Mouse (Mus musculus) hindbrain, embryonic 16.5 days (tissue): Measurements from ENCODE around the gene St5. TPM values are rescaled to one million over a fixed set of nuclear protein-coding genes. Genes with fewer than 3 reads are reported as not detected.

Experiments used
- ATAC-seq: fragments of 200-750 bp; cut with Nextera tagmentation; 2 replicates; pipeline ENCODE4 v1.8.0; 2017; ENCODE audit warnings: moderate TSS enrichment, moderate library complexity
- H3K27ac ChIP-seq: fragments of 300-500 bp; sonication (generic); 2 replicates; pipeline ENCODE4 v1.5.1; 2014; ENCODE audit warnings: low read depth, mild to moderate bottlenecking, control low read depth, low read length, moderate library complexity
- H3K27me3 ChIP-seq: fragments of 300-500 bp; sonication (generic); replicated peaks from 2 replicates; pipeline ENCODE4 v1.6.1; 2014; ENCODE audit warnings: low read length; ENCODE audit not compliant: control insufficient read depth, insufficient read depth
- H3K36me3 ChIP-seq: fragments of 300-500 bp; sonication (generic); 2 replicates; pipeline ENCODE4 v1.6.1; 2014; ENCODE audit warnings: mild to moderate bottlenecking, low read length, moderate library complexity, mixed read lengths; ENCODE audit not compliant: control insufficient read depth, insufficient read depth
- H3K4me1 ChIP-seq: fragments of 300-500 bp; sonication (generic); 2 replicates; pipeline ENCODE4 v1.6.1; 2014; ENCODE audit warnings: low read depth, low read length; ENCODE audit not compliant: control insufficient read depth, insufficient read depth
- H3K4me2 ChIP-seq: fragments of 300-500 bp; sonication (generic); 2 replicates; pipeline ENCODE4 v1.6.1; 2014; ENCODE audit warnings: mild to moderate bottlenecking, low read length, control low read depth, moderate library complexity
- H3K4me3 ChIP-seq: fragments of 300-500 bp; sonication (generic); 2 replicates; pipeline ENCODE4 v1.5.1; 2014; ENCODE audit warnings: mild to moderate bottlenecking, low read length, control low read depth, moderate library complexity
- H3K9ac ChIP-seq: fragments of 300-500 bp; sonication (generic); 2 replicates; pipeline ENCODE4 v1.6.1; 2014; ENCODE audit warnings: low read depth, mild to moderate bottlenecking, control low read depth, low read length, moderate library complexity
- H3K9me3 ChIP-seq: fragments of 300-500 bp; sonication (generic); 2 replicates; pipeline ENCODE4 v1.6.1; 2014; ENCODE audit warnings: mild to moderate bottlenecking, low read length, moderate library complexity; ENCODE audit not compliant: control insufficient read depth
- WGBS: fragments of 180-500 bp; shearing (Covaris S2); extraction: QIAGEN DNeasy Blood & Tissue Kit; methylation state at CpG from one replicate; pipeline ENCODE4 v1.1.7; 2014; 5-methylcytosine and 5-hydroxymethylcytosine counted together
- polyA plus RNA-seq: library from polyadenylated mRNA; unstranded; fragments of >200 nt; fragmentation: Nextera tagmentation; extraction: Ambion mirVana; gene quantifications from 2 replicates; pipeline ENCODE4 v1.2.1, GENCODE M21; 2015

St5 gene
- polyA plus RNA-seq, 1 experiment from 2014 or later = 21.3 TPM

- H3K27ac ChIP-seq = no peak overlapping the region
- no peak overlapping the region for H3K4me3 ChIP-seq
- no peak overlapping the region for H3K9ac ChIP-seq
- no peaks in the 10 kb centered on the region for H3K36me3 ChIP-seq
- H3K4me1 ChIP-seq = no peaks in the 10 kb centered on the region; the same call in 1 of the 2 replicates
- H3K4me2 ChIP-seq = no peak overlapping the region
- H3K27me3 ChIP-seq = no peaks in the 10 kb centered on the region
- 92% methylated on average over 8 of the region's 8 CpGs for WGBS
- no peak for ATAC-seq
- H3K9me3 ChIP-seq = no peaks in the 10 kb centered on the region
Observed at GRCm38 (mm10) chr7:109636086-109636792, 67.2 kb downstream of the St5 start.

GRCm38 (mm10) chr7:109633404-109634085 is 69.9 kb downstream of the St5 start:
- H3K27ac ChIP-seq = no peak overlapping the region
- no peaks in the 10 kb centered on the region for H3K4me1 ChIP-seq
- no peak overlapping the region for H3K4me2 ChIP-seq
- no peak for ATAC-seq
- H3K4me3 ChIP-seq = no peak overlapping the region
- WGBS = 90% methylated on average over 15 of the region's 15 CpGs
- H3K27me3 ChIP-seq = no peaks in the 10 kb centered on the region
- H3K36me3 ChIP-seq = no peaks in the 10 kb centered on the region
- no peaks in the 10 kb centered on the region for H3K9me3 ChIP-seq
- no peak overlapping the region for H3K9ac ChIP-seq

GRCm38 (mm10) chr7:109631330-109631729 is 72.1 kb downstream of the St5 start:
- no peak overlapping the region for H3K4me3 ChIP-seq
- no peak overlapping the region for H3K9ac ChIP-seq
- H3K4me1 ChIP-seq = no peaks in the 10 kb centered on the region
- H3K27ac ChIP-seq = no peak overlapping the region
- no peaks in the 10 kb centered on the region for H3K27me3 ChIP-seq
- H3K36me3 ChIP-seq = no peaks in the 10 kb centered on the region
- WGBS = 60% methylated on average over 6 of the region's 6 CpGs
- H3K4me2 ChIP-seq = no peak overlapping the region
- H3K9me3 ChIP-seq = no peaks in the 10 kb centered on the region
- no peak for ATAC-seq

- no peak for ATAC-seq
- H3K9ac ChIP-seq = no peak overlapping the region
- no peak overlapping the region for H3K4me3 ChIP-seq
- no peaks in the 10 kb centered on the region for H3K9me3 ChIP-seq
- no peak overlapping the region for H3K27ac ChIP-seq
- no peaks in the 10 kb centered on the region for H3K4me1 ChIP-seq
- no peaks in the 10 kb centered on the region for H3K27me3 ChIP-seq
- 86% methylated on average over 7 of the region's 7 CpGs for WGBS
- H3K4me2 ChIP-seq = no peak overlapping the region
- H3K36me3 ChIP-seq = no peaks in the 10 kb centered on the region
Observed at GRCm38 (mm10) chr7:109629871-109630778, 73.3 kb downstream of the St5 start.

GRCm38 (mm10) chr7:109628935-109629609 is 74.3 kb downstream of the St5 start:
- H3K27me3 ChIP-seq = no peaks in the 10 kb centered on the region
- no peak overlapping the region for H3K9ac ChIP-seq
- no peaks in the 10 kb centered on the region for H3K4me1 ChIP-seq
- no peak overlapping the region for H3K4me3 ChIP-seq
- H3K36me3 ChIP-seq = no peaks in the 10 kb centered on the region
- no peaks in the 10 kb centered on the region for H3K9me3 ChIP-seq
- no peak overlapping the region for H3K27ac ChIP-seq
- no peak overlapping the region for H3K4me2 ChIP-seq
- WGBS = 35% methylated on average over 9 of the region's 9 CpGs
- ATAC-seq = no peak

GRCm38 (mm10) chr7:109627851-109628250 is 75.6 kb downstream of the St5 start:
- Histone ChIP-seq H3K9me3 (no peaks in the 10 kb centered on the region), H3K4me2 (no peak overlapping the region), H3K9ac (no peak overlapping the region), H3K27ac (no peak overlapping the region), H3K4me1 (no peaks in the 10 kb centered on the region), H3K36me3 (no peaks in the 10 kb centered on the region), H3K4me3 (no peak overlapping the region), H3K27me3 (no peaks in the 10 kb centered on the region)
- WGBS = 98% methylated on average over 2 of the region's 2 CpGs
- ATAC-seq = no peak

GRCm38 (mm10) chr7:109622234-109622838 is 81.1 kb downstream of the St5 start:
- Histone ChIP-seq H3K27me3 (no peaks in the 10 kb centered on the region), H3K36me3 (no peaks in the 10 kb centered on the region), H3K9me3 (no peaks in the 10 kb centered on the region), H3K27ac (no peak overlapping the region), H3K4me2 (no peak overlapping the region), H3K4me1 (peaks cover under 1% of the 10 kb centered on the region), H3K4me3 (no peak overlapping the region), H3K9ac (no peak overlapping the region)
- no peak for ATAC-seq
- 88% methylated on average over 9 of the region's 9 CpGs for WGBS

GRCm38 (mm10) chr7:109620967-109621366 is 82.4 kb downstream of the St5 start:
- no peaks in the 10 kb centered on the region for H3K9me3 ChIP-seq

More at GRCm38 (mm10) chr7:109620967-109621366, 82.4 kb downstream of the St5 start:
- Histone ChIP-seq H3K4me1 (peaks cover 13% of the 10 kb centered on the region), H3K27ac (no peak overlapping the region), H3K4me2 (no peak overlapping the region), H3K4me3 (no peak overlapping the region), H3K27me3 (no peaks in the 10 kb centered on the region), H3K9ac (no peak overlapping the region), H3K36me3 (no peaks in the 10 kb centered on the region)
- ATAC-seq = no peak
- 37% methylated on average over 2 of the region's 2 CpGs for WGBS
